Mouse (Mus musculus) 416B (cell line): ENCODE results near the gene Heg1.

Source experiments
- DNase-seq: peaks from one replicate; pipeline ENCODE4 v3.0.0; 2011; ENCODE audit warnings: low read depth

Heg1 gene

GRCm38 (mm10) chr16:33706111-33706890, 22.1 kb downstream of the Heg1 start:
- DNase-seq = no peak

GRCm38 (mm10) chr16:33708031-33708430, 23.9 kb downstream of the Heg1 start:
- no peak for DNase-seq

GRCm38 (mm10) chr16:33708585-33709397, 24.6 kb downstream of the Heg1 start:
- DNase-seq = no peak

GRCm38 (mm10) chr16:33714271-33714670, 30.1 kb downstream of the Heg1 start:
- peak; percentile 28 for DNase-seq

GRCm38 (mm10) chr16:33723241-33723640, 39.1 kb downstream of the Heg1 start:
- no peak for DNase-seq

- DNase-seq = no peak
These were observed 39.8 kb downstream of the Heg1 start for GRCm38 (mm10) chr16:33723983-33724382.

- DNase-seq = no peak
These were observed 42.1 kb downstream of the Heg1 start for GRCm38 (mm10) chr16:33726261-33726660.

- DNase-seq = no peak
These were observed 42.7 kb downstream of the Heg1 start for GRCm38 (mm10) chr16:33726892-33727291.

- DNase-seq = no peak
These were observed 44.3 kb downstream of the Heg1 start for GRCm38 (mm10) chr16:33728427-33728826.

GRCm38 (mm10) chr16:33731291-33731690, 47.1 kb downstream of the Heg1 start:
- DNase-seq = no peak

- DNase-seq = no peak
These were observed 48.1 kb downstream of the Heg1 start for GRCm38 (mm10) chr16:33732237-33732749.

GRCm38 (mm10) chr16:33732846-33733580, 48.8 kb downstream of the Heg1 start:
- no peak for DNase-seq

- no peak for DNase-seq
These were observed 49.7 kb downstream of the Heg1 start for GRCm38 (mm10) chr16:33733864-33734263.

- no peak for DNase-seq
These were observed 50.4 kb downstream of the Heg1 start for GRCm38 (mm10) chr16:33734545-33734944.

- no peak for DNase-seq
These were observed 51.1 kb downstream of the Heg1 start for GRCm38 (mm10) chr16:33735238-33735637.

- no peak for DNase-seq
These were observed 51.6 kb downstream of the Heg1 start for GRCm38 (mm10) chr16:33735791-33736190.

GRCm38 (mm10) chr16:33736746-33737145, 52.6 kb downstream of the Heg1 start:
- no peak for DNase-seq

GRCm38 (mm10) chr16:33738949-33739719, 55.0 kb downstream of the Heg1 start:
- DNase-seq = no peak

GRCm38 (mm10) chr16:33739802-33740201, 55.6 kb downstream of the Heg1 start:
- peak; percentile 75 for DNase-seq

- no peak for DNase-seq
These were observed 56.2 kb downstream of the Heg1 start for GRCm38 (mm10) chr16:33740416-33740815.

- no peak for DNase-seq
These were observed 57.6 kb downstream of the Heg1 start for GRCm38 (mm10) chr16:33741795-33742194.

- DNase-seq = no peak
These were observed 58.1 kb downstream of the Heg1 start for GRCm38 (mm10) chr16:33742233-33742632.
